Mouse (Mus musculus): ENCODE measurements around the gene Dnah14. TPM values are rescaled to one million over a fixed set of nuclear protein-coding genes. Genes with fewer than 3 reads are reported as not detected.

The Dnah14 gene
- polyA plus RNA-seq, 1 experiment = not detected

GRCm38 (mm10) chr1:181569447-181569846, 6.9 kb upstream of the Dnah14 start:
- Histone ChIP-seq H3K4me1 (ENCODE audit: control insufficient read depth, insufficient read depth, low read length) (no peaks in the 10 kb centered on the region), H3K27ac (ENCODE audit: insufficient read depth, low read depth, low read length) (no peak overlapping the region), H3K4me3 (ENCODE audit: insufficient read depth, low read depth, low read length) (no peak overlapping the region)
- TF ChIP-seq CTCF (IDR thresholded peaks at IDR 0.05; ENCODE audit: insufficient read depth, low read depth, low read length) (no peak), POLR2A (IDR thresholded peaks at IDR 0.05; ENCODE audit: insufficient read depth, low read depth, low read length) (no peak)
- WGBS = 50% methylated on average over 9 of the region's 9 CpGs

GRCm38 (mm10) chr1:181583152-181583551, 6.8 kb downstream of the Dnah14 start:
- Histone ChIP-seq H3K27ac (ENCODE audit: insufficient read depth, low read depth, low read length) (no peak overlapping the region), H3K4me1 (ENCODE audit: control insufficient read depth, insufficient read depth, low read length) (no peaks in the 10 kb centered on the region), H3K4me3 (ENCODE audit: insufficient read depth, low read depth, low read length) (no peak overlapping the region)
- TF ChIP-seq CTCF (IDR thresholded peaks at IDR 0.05; ENCODE audit: insufficient read depth, low read depth, low read length) (no peak), POLR2A (IDR thresholded peaks at IDR 0.05; ENCODE audit: insufficient read depth, low read depth, low read length) (no peak)
- WGBS = 74% methylated on average over 8 of the region's 8 CpGs

- H3K4me1 ChIP-seq (ENCODE audit: control insufficient read depth, insufficient read depth, low read length) = no peaks in the 10 kb centered on the region
- TF ChIP-seq CTCF (IDR thresholded peaks at IDR 0.05; ENCODE audit: insufficient read depth, low read depth, low read length) = no peak
- no peak overlapping the region for H3K27ac ChIP-seq (ENCODE audit: insufficient read depth, low read depth, low read length)
- WGBS = 89% methylated on average over 6 of the region's 6 CpGs
- H3K4me3 ChIP-seq (ENCODE audit: insufficient read depth, low read depth, low read length) = no peak overlapping the region
These were observed 12.8 kb downstream of the Dnah14 start for GRCm38 (mm10) chr1:181589116-181589515.

- no peaks in the 10 kb centered on the region for H3K4me1 ChIP-seq (ENCODE audit: control insufficient read depth, insufficient read depth, low read length)
- 66% methylated on average over 4 of the region's 4 CpGs for WGBS
- TF ChIP-seq POLR2A (IDR thresholded peaks at IDR 0.05; ENCODE audit: insufficient read depth, low read depth, low read length) (no peak), CTCF (IDR thresholded peaks at IDR 0.05; ENCODE audit: insufficient read depth, low read depth, low read length) (no peak)
- no peak overlapping the region for H3K4me3 ChIP-seq (ENCODE audit: insufficient read depth, low read depth, low read length)
- H3K27ac ChIP-seq (ENCODE audit: insufficient read depth, low read depth, low read length) = no peak overlapping the region
These were observed 23.0 kb downstream of the Dnah14 start for GRCm38 (mm10) chr1:181599376-181599775.

- 87% methylated on average over 3 of the region's 3 CpGs for WGBS
- no peak for TF ChIP-seq POLR2A (IDR thresholded peaks at IDR 0.05; ENCODE audit: insufficient read depth, low read depth, low read length)
- no peak for TF ChIP-seq CTCF (IDR thresholded peaks at IDR 0.05; ENCODE audit: insufficient read depth, low read depth, low read length)
- no peak overlapping the region for H3K27ac ChIP-seq (ENCODE audit: insufficient read depth, low read depth, low read length)
These were observed 34.8 kb downstream of the Dnah14 start for GRCm38 (mm10) chr1:181611118-181611517.

GRCm38 (mm10) chr1:181615866-181616491, 39.6 kb downstream of the Dnah14 start:
- no peak for TF ChIP-seq POLR2A (IDR thresholded peaks at IDR 0.05; ENCODE audit: insufficient read depth, low read depth, low read length)
- no peak for TF ChIP-seq CTCF (IDR thresholded peaks at IDR 0.05; ENCODE audit: insufficient read depth, low read depth, low read length)
- no peaks in the 10 kb centered on the region for H3K4me1 ChIP-seq (ENCODE audit: control insufficient read depth, insufficient read depth, low read length)
- H3K27ac ChIP-seq (ENCODE audit: insufficient read depth, low read depth, low read length) = no peak overlapping the region
- no peak overlapping the region for H3K4me3 ChIP-seq (ENCODE audit: insufficient read depth, low read depth, low read length)
- 49% methylated on average over 11 of the region's 11 CpGs for WGBS

More at GRCm38 (mm10) chr1:181611118-181611517, 34.8 kb downstream of the Dnah14 start:
- Histone ChIP-seq H3K4me1 (ENCODE audit: control insufficient read depth, insufficient read depth, low read length) (no peaks in the 10 kb centered on the region), H3K4me3 (ENCODE audit: insufficient read depth, low read depth, low read length) (no peak overlapping the region)

GRCm38 (mm10) chr1:181617332-181617731, 41.0 kb downstream of the Dnah14 start:
- TF ChIP-seq POLR2A (IDR thresholded peaks at IDR 0.05; ENCODE audit: insufficient read depth, low read depth, low read length) (no peak), CTCF (IDR thresholded peaks at IDR 0.05; ENCODE audit: insufficient read depth, low read depth, low read length) (no peak)
- Histone ChIP-seq H3K4me3 (ENCODE audit: insufficient read depth, low read depth, low read length) (no peak overlapping the region), H3K27ac (ENCODE audit: insufficient read depth, low read depth, low read length) (no peak overlapping the region), H3K4me1 (ENCODE audit: control insufficient read depth, insufficient read depth, low read length) (no peaks in the 10 kb centered on the region)
- WGBS = 55% methylated on average over 5 of the region's 5 CpGs

- H3K4me1 ChIP-seq (ENCODE audit: control insufficient read depth, insufficient read depth, low read length) = 0 out of 2 replicates have a peak, but pooled peaks cover 3% of the 10 kb centered on the region
- H3K4me3 ChIP-seq (ENCODE audit: insufficient read depth, low read depth, low read length) = no peak overlapping the region
- TF ChIP-seq POLR2A (IDR thresholded peaks at IDR 0.05; ENCODE audit: insufficient read depth, low read depth, low read length) = no peak
- no peak for TF ChIP-seq CTCF (IDR thresholded peaks at IDR 0.05; ENCODE audit: insufficient read depth, low read depth, low read length)
- WGBS = 78% methylated on average over 6 of the region's 6 CpGs
- no peak overlapping the region for H3K27ac ChIP-seq (ENCODE audit: insufficient read depth, low read depth, low read length)
These were observed 46.9 kb downstream of the Dnah14 start for GRCm38 (mm10) chr1:181623149-181623680.

- Histone ChIP-seq H3K27ac (ENCODE audit: insufficient read depth, low read depth, low read length) (no peak overlapping the region), H3K4me1 (ENCODE audit: control insufficient read depth, insufficient read depth, low read length) (0 out of 2 replicates have a peak, but pooled peaks cover 3% of the 10 kb centered on the region), H3K4me3 (ENCODE audit: insufficient read depth, low read depth, low read length) (no peak overlapping the region)
- 58% methylated on average over 8 of the region's 8 CpGs for WGBS
- TF ChIP-seq POLR2A (IDR thresholded peaks at IDR 0.05; ENCODE audit: insufficient read depth, low read depth, low read length) (no peak), CTCF (IDR thresholded peaks at IDR 0.05; ENCODE audit: insufficient read depth, low read depth, low read length) (no peak)
These were observed 48.5 kb downstream of the Dnah14 start for GRCm38 (mm10) chr1:181624876-181625275.
